Mouse (Mus musculus) neural tube, embryonic 11.5 days (tissue): Measurements from ENCODE around the gene Gng3. TPM values are rescaled to one million over a fixed set of nuclear protein-coding genes. Genes with fewer than 3 reads are reported as not detected.
"Not testable (repeated sequence)": the region's sequence is repeated elsewhere in the genome, so short reads cannot be mapped to it uniquely, and the experiment has no call there.

Source experiments
- ATAC-seq: fragments of 200-750 bp; cut with Nextera tagmentation; 2 replicates; pipeline ENCODE4 v1.8.0; 2017; ENCODE audit warnings: moderate number of reproducible peaks, mild to moderate bottlenecking, moderate TSS enrichment, moderate library complexity; ENCODE audit not compliant: insufficient read depth, low FRiP score, low TSS enrichment
- DNase-seq: peaks from one replicate; pipeline ENCODE4 v3.0.0-alpha.2; 2015; ENCODE audit warnings: low spot score
- H3K27ac ChIP-seq: fragments of 300-500 bp; sonication (generic); 2 replicates; pipeline ENCODE4 v1.5.1; 2014; ENCODE audit warnings: low read depth, mild to moderate bottlenecking, low read length
- H3K27me3 ChIP-seq: fragments of 300-500 bp; sonication (generic); 2 replicates; pipeline ENCODE4 v1.6.1; 2014; ENCODE audit warnings: mild to moderate bottlenecking, low read length, mixed read lengths; ENCODE audit not compliant: control insufficient read depth, insufficient read depth
- H3K36me3 ChIP-seq: fragments of 300-500 bp; sonication (generic); 2 replicates; pipeline ENCODE4 v1.6.1; 2014; ENCODE audit warnings: mild to moderate bottlenecking, low read length, moderate library complexity, mixed read lengths; ENCODE audit not compliant: control insufficient read depth, insufficient read depth
- H3K4me1 ChIP-seq: fragments of 300-500 bp; sonication (generic); 2 replicates; pipeline ENCODE4 v1.6.1; 2014; ENCODE audit warnings: low read length, mixed read lengths; ENCODE audit not compliant: control insufficient read depth, insufficient read depth
- H3K4me2 ChIP-seq: fragments of 300-500 bp; sonication (generic); 2 replicates; pipeline ENCODE4 v1.6.1; 2014; ENCODE audit warnings: low read depth, mild to moderate bottlenecking, moderate library complexity
- H3K4me3 ChIP-seq: fragments of 300-500 bp; sonication (generic); 2 replicates; pipeline ENCODE4 v1.5.1; 2014; ENCODE audit warnings: low read depth, low read length
- H3K9ac ChIP-seq: fragments of 300-500 bp; sonication (generic); 2 replicates; pipeline ENCODE4 v1.6.1; 2014; ENCODE audit warnings: mild to moderate bottlenecking, low read length
- H3K9me3 ChIP-seq: fragments of 300-500 bp; sonication (generic); 2 replicates; pipeline ENCODE4 v1.6.1; 2016; ENCODE audit warnings: low read length; ENCODE audit not compliant: control insufficient read depth
- WGBS: fragments of 180-500 bp; shearing (Covaris S2); extraction: QIAGEN DNeasy Blood & Tissue Kit; methylation state at CpG from one replicate; pipeline ENCODE4 v1.1.7; 2014; 5-methylcytosine and 5-hydroxymethylcytosine counted together
- polyA plus RNA-seq: library from polyadenylated mRNA; unstranded; fragments of >200 nt; fragmentation: Nextera tagmentation; extraction: Ambion mirVana; gene quantifications from 2 replicates; pipeline ENCODE4 v1.2.1, GENCODE M21; 2014

Gene Gng3
- polyA plus RNA-seq, 1 experiment from 2014 or later, result 151 TPM

- no peak overlapping the region for H3K27ac ChIP-seq
- DNase-seq (no peak), ATAC-seq (no peak)
- peaks cover 14% of the 10 kb centered on the region for H3K36me3 ChIP-seq
- peak overlapping the region; percentile 93 for H3K9ac ChIP-seq
- peak overlapping the region; percentile 100 for H3K4me3 ChIP-seq
- peak overlapping the region; percentile 72 for H3K4me2 ChIP-seq
- 86% methylated on average over 10 of the region's 10 CpGs for WGBS
- no peaks in the 10 kb centered on the region for H3K9me3 ChIP-seq
- no peaks in the 10 kb centered on the region for H3K27me3 ChIP-seq
- H3K4me1 ChIP-seq, result peaks cover 6% of the 10 kb centered on the region
Measured at GRCm38 (mm10) chr19:8872266-8872840, 33.4 kb upstream of the Gng3 start.

GRCm38 (mm10) chr19:8871267-8872186 is 32.5 kb upstream of the Gng3 start, which contains the start of gene Ubxn1:
Ubxn1 (plus strand) TSS chr19:8871496.
- WGBS, result under 1% methylated on average over 59 of the region's 59 CpGs
- Histone ChIP-seq H3K9ac (peak within 1 kb of the TSS; percentile 93), H3K27ac (peak within 1 kb of the TSS; percentile 70), H3K27me3 (no peaks in the 10 kb centered on the region), H3K4me3 (peak within 1 kb of the TSS; percentile 100), H3K36me3 (peaks cover 14% of the 10 kb centered on the region), H3K9me3 (no peaks in the 10 kb centered on the region), H3K4me1 (peaks cover 6% of the 10 kb centered on the region), H3K4me2 (peak within 1 kb of the TSS; percentile 72)
- peak; percentile 98 for ATAC-seq
- peak; percentile 95 for DNase-seq

- no peak overlapping the region; the same call in 1 of the 2 replicates for H3K27ac ChIP-seq
- peak overlapping the region; percentile 100 for H3K4me3 ChIP-seq
- H3K9ac ChIP-seq, result peak overlapping the region; percentile 44
- DNase-seq (no peak), ATAC-seq (peak; percentile 48; the same call in 1 of the 2 replicates)
- H3K9me3 ChIP-seq, result no peaks in the 10 kb centered on the region
- H3K4me2 ChIP-seq, result peak overlapping the region; percentile 72
- no peaks in the 10 kb centered on the region for H3K27me3 ChIP-seq
- 67% methylated on average over 9 of the region's 9 CpGs for WGBS
- H3K4me1 ChIP-seq, result peaks cover 6% of the 10 kb centered on the region
- peaks cover 14% of the 10 kb centered on the region for H3K36me3 ChIP-seq
Measured at GRCm38 (mm10) chr19:8870838-8871237, 31.8 kb upstream of the Gng3 start.

GRCm38 (mm10) chr19:8870381-8870780 is 31.4 kb upstream of the Gng3 start:
- not testable (repeated sequence) for DNase-seq, H3K27me3 ChIP-seq, H3K4me2 ChIP-seq, H3K9me3 ChIP-seq, H3K4me1 ChIP-seq, H3K27ac ChIP-seq, ATAC-seq, H3K4me3 ChIP-seq
- 81% methylated on average over 3 of the region's 3 CpGs for WGBS
- Histone ChIP-seq H3K36me3 (peaks cover 12% of the 10 kb centered on the region), H3K9ac (0 out of 2 replicates have a peak overlapping the region, but pooled peaks have one; percentile 44)

GRCm38 (mm10) chr19:8864265-8864664 is 25.3 kb upstream of the Gng3 start:
- no peak for ATAC-seq
- Histone ChIP-seq H3K36me3 (no peaks in the 10 kb centered on the region), H3K4me1 (no peaks in the 10 kb centered on the region), H3K9ac (no peak overlapping the region), H3K27me3 (no peaks in the 10 kb centered on the region), H3K27ac (no peak overlapping the region), H3K9me3 (no peaks in the 10 kb centered on the region), H3K4me3 (no peak overlapping the region), H3K4me2 (no peak overlapping the region)
- 87% methylated on average over 6 of the region's 6 CpGs for WGBS
- no peak for DNase-seq

GRCm38 (mm10) chr19:8859018-8859417 is 20.0 kb upstream of the Gng3 start:
- Histone ChIP-seq H3K4me3 (no peak overlapping the region), H3K9me3 (no peaks in the 10 kb centered on the region), H3K27ac (no peak overlapping the region), H3K36me3 (no peaks in the 10 kb centered on the region), H3K27me3 (no peaks in the 10 kb centered on the region), H3K4me2 (no peak overlapping the region), H3K4me1 (no peaks in the 10 kb centered on the region), H3K9ac (no peak overlapping the region)
- WGBS, result 19% methylated on average over 1 of the region's 1 CpGs
- DNase-seq (no peak), ATAC-seq (no peak)

GRCm38 (mm10) chr19:8857689-8858088 is 18.7 kb upstream of the Gng3 start:
- Histone ChIP-seq H3K4me2 (no peak overlapping the region), H3K27me3 (no peaks in the 10 kb centered on the region), H3K36me3 (no peaks in the 10 kb centered on the region), H3K4me3 (no peak overlapping the region), H3K27ac (no peak overlapping the region), H3K9ac (no peak overlapping the region), H3K4me1 (no peaks in the 10 kb centered on the region), H3K9me3 (no peaks in the 10 kb centered on the region)
- no peak for ATAC-seq
- WGBS, result 53% methylated on average over 4 of the region's 4 CpGs
- DNase-seq, result peak; percentile 45

- Histone ChIP-seq H3K27ac (no peak overlapping the region), H3K4me3 (no peak overlapping the region), H3K4me2 (no peak overlapping the region), H3K36me3 (no peaks in the 10 kb centered on the region; the same call in 1 of the 2 replicates), H3K9me3 (no peaks in the 10 kb centered on the region), H3K9ac (no peak overlapping the region), H3K27me3 (no peaks in the 10 kb centered on the region), H3K4me1 (no peaks in the 10 kb centered on the region)
- no peak for ATAC-seq
- no peak for DNase-seq
- 85% methylated on average over 3 of the region's 3 CpGs for WGBS
Measured at GRCm38 (mm10) chr19:8853117-8853516, 14.1 kb upstream of the Gng3 start.
